Mouse (Mus musculus) ovary, postnatal 36 days (tissue): ENCODE data around the gene Dnajb6.
"Not testable (repeated sequence)": the region's sequence is repeated elsewhere in the genome, so short reads cannot be mapped to it uniquely, and the experiment has no call there.

Source experiments
- DNase-seq: peaks from one replicate; pipeline ENCODE4 v3.0.0; 2022; ENCODE audit warnings: low spot score, mixed read lengths

Dnajb6 gene

GRCm38 (mm10) chr5:29735557-29736061, at the start of gene Dnajb6, which contains the start of gene Gm5129:
Gene Dnajb6, plus strand, starts transcription at chr5:29735688.
Gene Gm5129, minus strand, starts transcription at chr5:29735936.
- peak; percentile 97 for DNase-seq

GRCm38 (mm10) chr5:29687671-29688070, 47.8 kb upstream of the Dnajb6 start:
- DNase-seq = no peak

- DNase-seq = no peak
Observed at GRCm38 (mm10) chr5:29688352-29688751, 47.1 kb upstream of the Dnajb6 start.

- no peak for DNase-seq
Observed at GRCm38 (mm10) chr5:29698493-29698892, 37.0 kb upstream of the Dnajb6 start.

GRCm38 (mm10) chr5:29699520-29700202, 35.8 kb upstream of the Dnajb6 start:
- DNase-seq = no peak

- no peak for DNase-seq
Observed at GRCm38 (mm10) chr5:29707241-29707640, 28.2 kb upstream of the Dnajb6 start.

- DNase-seq = no peak
Observed at GRCm38 (mm10) chr5:29708258-29708657, 27.2 kb upstream of the Dnajb6 start.

- DNase-seq = no peak
Observed at GRCm38 (mm10) chr5:29711631-29712030, 23.9 kb upstream of the Dnajb6 start.

- no peak for DNase-seq
Observed at GRCm38 (mm10) chr5:29712906-29713305, 22.6 kb upstream of the Dnajb6 start.

GRCm38 (mm10) chr5:29721159-29721558, 14.3 kb upstream of the Dnajb6 start:
- no peak for DNase-seq

- no peak for DNase-seq
Observed at GRCm38 (mm10) chr5:29725369-29725768, 10.1 kb upstream of the Dnajb6 start.

- DNase-seq = not testable (repeated sequence)
Observed at GRCm38 (mm10) chr5:29726070-29726469, 9.4 kb upstream of the Dnajb6 start.

- DNase-seq = no peak
Observed at GRCm38 (mm10) chr5:29734831-29735510, 517 bp upstream of the Dnajb6 start.

- peak; percentile 60 for DNase-seq
Observed at GRCm38 (mm10) chr5:29736073-29736900, 799 bp downstream of the Dnajb6 start.

- DNase-seq = no peak
Observed at GRCm38 (mm10) chr5:29736942-29737341, 1.5 kb downstream of the Dnajb6 start.

- DNase-seq = no peak
Observed at GRCm38 (mm10) chr5:29737471-29737870, 2.0 kb downstream of the Dnajb6 start.

GRCm38 (mm10) chr5:29738076-29738475, 2.6 kb downstream of the Dnajb6 start:
- no peak for DNase-seq

- no peak for DNase-seq
Observed at GRCm38 (mm10) chr5:29740651-29741050, 5.2 kb downstream of the Dnajb6 start.

GRCm38 (mm10) chr5:29741093-29741492, 5.6 kb downstream of the Dnajb6 start:
- DNase-seq = no peak

- DNase-seq = no peak
Observed at GRCm38 (mm10) chr5:29747661-29748060, 12.2 kb downstream of the Dnajb6 start.

- no peak for DNase-seq
Observed at GRCm38 (mm10) chr5:29751306-29751705, 15.8 kb downstream of the Dnajb6 start.

GRCm38 (mm10) chr5:29752894-29753293, 17.4 kb downstream of the Dnajb6 start:
- DNase-seq = no peak
